Mouse (Mus musculus): ENCODE measurements around the gene Hoxc8. TPM values are rescaled to one million over a fixed set of nuclear protein-coding genes. Genes with fewer than 3 reads are reported as not detected.

Hoxc8 gene
- polyA plus RNA-seq (2012; rRNA removed): 0.04 TPM in 1 of 2 replicates, not detected in the other
- 0.04 TPM in 1 of 2 replicates, not detected in the other for polyA plus RNA-seq (2014; fragmentation: Nextera tagmentation; extraction: Ambion mirVana)

DNA sequence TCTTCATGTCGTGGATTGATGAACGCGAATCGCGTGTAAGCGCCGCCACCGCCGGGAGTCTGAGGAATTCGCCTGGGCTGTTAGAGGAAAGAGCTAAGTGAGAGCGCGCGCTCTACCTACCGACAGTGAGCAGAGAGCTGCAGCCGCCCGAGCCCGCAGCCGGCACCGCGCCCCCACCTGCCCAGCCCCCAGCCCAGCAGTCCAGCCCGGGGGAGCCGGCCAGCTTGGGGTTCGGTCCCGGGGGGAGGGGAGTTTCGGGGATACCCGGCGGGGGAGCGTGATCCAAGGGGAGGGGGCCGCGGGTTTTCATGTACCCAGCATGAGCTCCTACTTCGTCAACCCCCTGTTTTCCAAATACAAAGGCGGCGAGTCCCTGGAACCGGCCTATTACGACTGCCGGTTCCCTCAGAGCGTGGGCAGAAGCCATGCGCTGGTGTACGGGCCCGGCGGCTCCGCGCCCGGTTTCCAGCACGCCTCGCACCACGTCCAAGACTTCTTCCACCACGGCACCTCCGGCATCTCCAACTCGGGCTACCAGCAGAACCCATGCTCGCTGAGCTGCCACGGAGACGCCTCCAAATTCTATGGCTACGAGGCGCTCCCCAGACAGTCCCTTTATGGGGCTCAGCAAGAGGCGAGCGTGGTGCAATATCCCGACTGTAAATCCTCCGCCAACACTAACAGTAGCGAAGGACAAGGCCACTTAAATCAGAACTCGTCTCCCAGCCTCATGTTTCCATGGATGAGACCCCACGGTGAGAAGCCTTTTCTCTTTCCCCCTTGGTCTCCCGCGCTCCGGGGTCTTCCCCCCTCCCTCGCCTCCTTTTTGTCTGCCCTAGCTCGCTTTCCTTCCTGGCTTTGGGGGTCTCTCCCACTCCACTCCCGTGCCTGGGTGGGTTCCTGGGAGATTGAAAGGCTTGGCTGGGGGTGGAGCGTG lies at the start of gene Hoxc8:
TSS of gene Hoxc8 (plus strand) at position 147 of the 937 bp plus-strand sequence.
- DNase-seq (ENCODE audit: low read depth in 3 of 3, low spot score in 3 of 3): no peak
- H3K4me3 ChIP-seq (ENCODE audit: insufficient read depth in 1 of 2, low read depth in 2 of 2, low read length in 2 of 2): no peak within 1 kb of the TSS
- WGBS (ENCODE audit: insufficient replicate concordance): 2% methylated on average over 68 of the region's 69 CpGs

DNA sequence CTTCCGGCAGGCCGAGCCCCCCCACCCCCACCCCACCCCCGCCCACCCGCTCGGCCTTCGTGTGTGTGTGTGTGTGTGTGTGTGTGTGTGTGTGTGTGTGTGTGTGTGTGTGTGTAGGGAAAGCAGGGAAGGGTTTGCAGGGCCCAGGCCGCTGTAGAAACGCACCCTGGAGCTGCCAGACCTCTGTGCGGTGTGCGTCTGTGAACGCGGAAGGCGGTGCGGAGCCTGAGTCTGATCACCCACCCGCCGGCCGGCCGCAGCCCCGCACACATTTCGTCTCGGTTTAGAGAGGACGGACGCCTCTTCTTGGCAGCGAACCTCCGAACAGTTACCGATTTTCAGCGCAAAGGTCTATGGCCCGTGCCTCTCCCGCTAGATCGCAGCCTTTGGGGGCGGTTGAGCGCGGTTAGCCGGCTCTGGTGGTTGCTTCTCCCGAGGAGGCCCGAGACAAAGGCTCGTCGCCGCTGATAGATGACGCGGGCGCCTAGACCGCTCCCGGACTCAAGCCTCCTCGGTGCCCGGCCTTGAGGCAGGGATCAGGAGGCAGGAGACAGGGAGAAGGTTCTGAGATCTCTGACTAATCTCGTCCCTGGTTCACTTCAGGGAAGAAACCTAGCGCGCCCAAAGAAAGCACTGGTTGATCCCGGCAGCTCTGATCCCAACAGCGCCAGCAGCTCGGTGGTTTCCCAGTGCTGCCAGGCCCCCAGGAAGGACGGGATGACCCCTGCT lies 47.5 kb upstream of the Hoxc8 start:
- H3K27me3 ChIP-seq (ENCODE audit: control insufficient read depth, insufficient read depth, low read length): peaks cover 99% of the 10 kb centered on the region
- H3K36me3 ChIP-seq (replicated peaks; ENCODE audit: control insufficient read depth, insufficient read depth, low read depth): no peaks in the 10 kb centered on the region
- under 1% methylated on average over 53 of the region's 53 CpGs for WGBS (ENCODE audit: insufficient replicate concordance)
- ATAC-seq (ENCODE audit: insufficient read depth): no peak
- no peak overlapping the region for H3K4me2 ChIP-seq (ENCODE audit: low read depth)
- H3K9me3 ChIP-seq (ENCODE audit: control insufficient read depth, low read length): no peaks in the 10 kb centered on the region
- no peaks in the 10 kb centered on the region for H3K4me1 ChIP-seq (replicated peaks; ENCODE audit: control insufficient read depth in 2 of 2, insufficient read depth in 2 of 2, low read length in 1 of 2)
- TF ChIP-seq EP300 (IDR thresholded peaks at IDR 0.05; ENCODE audit: low read depth) (no peak), CTCF (IDR thresholded peaks at IDR 0.05; ENCODE audit: low read depth) (peak; percentile 27; the same call in 1 of the 2 replicates)
- DNase-seq (ENCODE audit: low read depth in 3 of 3, low spot score in 3 of 3): no peak
- no peak overlapping the region for H3K27ac ChIP-seq
- H3K9ac ChIP-seq (replicated peaks): no peak overlapping the region
- H3K4me3 ChIP-seq (ENCODE audit: insufficient read depth in 1 of 2, low read depth in 2 of 2, low read length in 2 of 2): no peak overlapping the region

More for the DNA sequence above, at the start of gene Hoxc8:
- no peak for ATAC-seq (ENCODE audit: insufficient read depth)
- Histone ChIP-seq H3K36me3 (replicated peaks; ENCODE audit: control insufficient read depth, insufficient read depth, low read depth) (no peaks in the 10 kb centered on the region), H3K27me3 (ENCODE audit: control insufficient read depth, insufficient read depth, low read length) (peaks cover 95% of the 10 kb centered on the region), H3K4me2 (ENCODE audit: low read depth) (no peak within 1 kb of the TSS), H3K27ac (no peak within 1 kb of the TSS), H3K9ac (replicated peaks) (no peak within 1 kb of the TSS), H3K9me3 (ENCODE audit: control insufficient read depth, low read length) (no peaks in the 10 kb centered on the region), H3K4me1 (replicated peaks; ENCODE audit: control insufficient read depth in 2 of 2, insufficient read depth in 2 of 2, low read length in 1 of 2) (no peaks in the 10 kb centered on the region)
- TF ChIP-seq EP300 (IDR thresholded peaks at IDR 0.05; ENCODE audit: low read depth): no peak
- no peak for TF ChIP-seq CTCF (IDR thresholded peaks at IDR 0.05; ENCODE audit: low read depth)

DNA sequence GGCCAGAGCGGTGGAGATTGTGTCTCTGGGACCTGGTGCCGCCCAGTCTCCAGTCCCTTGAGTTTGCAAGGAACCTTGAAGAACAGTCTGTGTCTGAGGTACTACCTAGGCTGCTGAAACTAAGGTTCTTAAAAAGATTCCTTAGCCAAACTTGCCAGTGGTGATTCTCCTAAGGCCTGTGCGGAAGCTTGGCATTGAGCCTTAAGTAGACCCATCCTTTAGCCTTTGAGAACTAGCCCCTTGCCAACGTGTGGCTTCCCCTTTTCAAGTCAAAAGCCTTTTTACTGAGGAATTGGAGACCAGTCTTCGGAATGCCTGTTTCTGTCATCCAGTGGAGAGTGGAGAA lies 47.0 kb upstream of the Hoxc8 start:
- DNase-seq (ENCODE audit: low read depth in 3 of 3, low spot score in 3 of 3) (no peak), ATAC-seq (ENCODE audit: insufficient read depth) (no peak)
- Histone ChIP-seq H3K4me3 (ENCODE audit: insufficient read depth in 1 of 2, low read depth in 2 of 2, low read length in 2 of 2) (no peak overlapping the region), H3K4me1 (replicated peaks; ENCODE audit: control insufficient read depth in 2 of 2, insufficient read depth in 2 of 2, low read length in 1 of 2) (no peaks in the 10 kb centered on the region), H3K36me3 (replicated peaks; ENCODE audit: control insufficient read depth, insufficient read depth, low read depth) (no peaks in the 10 kb centered on the region), H3K27ac (no peak overlapping the region), H3K9me3 (ENCODE audit: control insufficient read depth, low read length) (no peaks in the 10 kb centered on the region), H3K9ac (replicated peaks) (no peak overlapping the region), H3K27me3 (ENCODE audit: control insufficient read depth, insufficient read depth, low read length) (peaks cover 99% of the 10 kb centered on the region), H3K4me2 (ENCODE audit: low read depth) (no peak overlapping the region)
- TF ChIP-seq CTCF (IDR thresholded peaks at IDR 0.05; ENCODE audit: low read depth): no peak
- no peak for TF ChIP-seq EP300 (IDR thresholded peaks at IDR 0.05; ENCODE audit: low read depth)
- WGBS (ENCODE audit: insufficient replicate concordance): under 1% methylated on average over 5 of the region's 5 CpGs

DNA sequence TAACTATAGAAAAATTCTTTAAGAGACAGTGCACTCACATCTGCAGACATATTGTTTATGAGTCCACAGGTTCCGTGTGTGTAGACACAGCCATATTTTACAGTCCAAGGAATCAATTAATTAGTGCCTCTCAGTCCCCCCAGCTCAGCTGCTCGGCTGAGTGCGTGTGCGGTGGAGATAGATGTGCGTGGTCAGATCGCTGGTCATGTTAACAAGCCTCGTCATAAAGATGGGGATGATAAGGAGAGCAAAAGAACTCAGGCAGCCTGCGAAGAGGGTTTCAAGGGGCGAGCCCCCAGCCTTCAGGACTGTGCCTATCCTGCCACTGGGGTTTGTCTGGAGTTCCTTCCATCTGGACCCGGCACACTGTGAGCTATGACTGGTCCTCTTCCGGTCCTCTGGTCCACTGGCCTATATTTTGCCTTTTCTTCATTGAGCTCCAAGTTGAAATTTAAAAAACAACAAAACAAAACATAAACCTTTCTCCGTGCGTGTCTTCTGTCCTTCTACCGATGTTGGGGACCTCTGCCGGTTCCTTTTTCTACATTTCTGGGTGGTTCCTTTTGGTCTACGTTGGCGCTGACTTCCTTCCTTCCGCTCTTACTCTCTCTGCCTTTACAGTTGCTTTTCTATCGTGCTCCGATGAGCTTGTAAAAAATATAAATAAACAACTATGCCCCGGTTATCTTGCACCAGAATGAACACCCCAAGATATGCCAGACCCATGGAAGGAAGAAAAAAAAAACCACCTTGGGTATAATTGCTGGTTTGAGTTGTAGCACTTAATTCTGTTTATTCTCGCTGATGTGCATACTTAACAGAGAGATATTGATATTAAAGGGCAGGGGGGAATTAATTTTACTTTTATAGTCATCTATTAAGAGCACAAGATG lies 45.0 kb upstream of the Hoxc8 start:
- ATAC-seq (ENCODE audit: insufficient read depth): no peak
- TF ChIP-seq CTCF (IDR thresholded peaks at IDR 0.05; ENCODE audit: low read depth) (no peak), EP300 (IDR thresholded peaks at IDR 0.05; ENCODE audit: low read depth) (no peak)
- Histone ChIP-seq H3K36me3 (replicated peaks; ENCODE audit: control insufficient read depth, insufficient read depth, low read depth) (no peaks in the 10 kb centered on the region), H3K4me2 (ENCODE audit: low read depth) (no peak overlapping the region), H3K4me3 (ENCODE audit: insufficient read depth in 1 of 2, low read depth in 2 of 2, low read length in 2 of 2) (no peak overlapping the region), H3K9me3 (ENCODE audit: control insufficient read depth, low read length) (no peaks in the 10 kb centered on the region), H3K27me3 (ENCODE audit: control insufficient read depth, insufficient read depth, low read length) (peaks cover 98% of the 10 kb centered on the region), H3K9ac (replicated peaks) (no peak overlapping the region), H3K4me1 (replicated peaks; ENCODE audit: control insufficient read depth in 2 of 2, insufficient read depth in 2 of 2, low read length in 1 of 2) (no peaks in the 10 kb centered on the region), H3K27ac (no peak overlapping the region)
- WGBS (ENCODE audit: insufficient replicate concordance): 7% methylated on average over 22 of the region's 22 CpGs
- no peak for DNase-seq (ENCODE audit: low read depth in 3 of 3, low spot score in 3 of 3)
